Mouse (Mus musculus) olfactory bulb, adult 2 months (tissue): ENCODE data around the gene Egr2. TPM values are rescaled to one million over a fixed set of nuclear protein-coding genes. Genes with fewer than 3 reads are reported as not detected.

Experiments used
- H3K27ac ChIP-seq: fragments of 200-500 bp; 2 replicates; pipeline ENCODE4 v1.5.1; 2012; ENCODE audit warnings: low read depth, low read length; ENCODE audit not compliant: insufficient read depth
- H3K4me1 ChIP-seq: fragments of 200-500 bp; 2 replicates; pipeline ENCODE4 v1.6.1; 2012; ENCODE audit warnings: low read length; ENCODE audit not compliant: control insufficient read depth, insufficient read depth
- H3K4me3 ChIP-seq: fragments of 200-500 bp; 2 replicates; pipeline ENCODE4 v1.5.1; 2012; ENCODE audit warnings: mild to moderate bottlenecking, low read depth, low read length, moderate library complexity; ENCODE audit not compliant: insufficient read depth
- CTCF ChIP-seq: fragments of 200-500 bp; IDR thresholded peaks from 2 replicates; pipeline ENCODE4 v1.5.1; 2012; ENCODE audit warnings: low read depth, mild to moderate bottlenecking, low read length, moderate library complexity; ENCODE audit not compliant: insufficient read depth
- POLR2A ChIP-seq: fragments of 200-500 bp; IDR thresholded peaks from 2 replicates; pipeline ENCODE4 v1.6.1; 2012; ENCODE audit warnings: mild to moderate bottlenecking, low read depth, low read length, moderate library complexity; ENCODE audit not compliant: insufficient read depth
- WGBS: fragments of 180-500 bp; shearing (Covaris S2); methylation state at CpG from one replicate; pipeline ENCODE4 v1.1.7; 2018; 5-methylcytosine and 5-hydroxymethylcytosine counted together
- polyA plus RNA-seq: library from polyadenylated mRNA; stranded (reverse); fragments of >200 nt; gene quantifications from 2 replicates; pipeline ENCODE4 v1.2.4, GENCODE M21; 2012; ENCODE audit warnings: low replicate concordance; ENCODE audit not compliant: missing spikeins, insufficient read depth, insufficient read length

Gene Egr2
- polyA plus RNA-seq, result not detected in 2 replicates

GRCm38 (mm10) chr10:67535256-67535655 lies at the start of gene Egr2:
Egr2 (plus strand) TSS chr10:67535475.
- H3K27ac ChIP-seq, result no peak within 1 kb of the TSS
- peak within 1 kb of the TSS; percentile 74 for H3K4me3 ChIP-seq
- TF ChIP-seq CTCF, result peak; percentile 31; the same call in 1 of the 2 replicates
- no peak for TF ChIP-seq POLR2A
- WGBS, result 2% methylated on average over 37 of the region's 37 CpGs
- H3K4me1 ChIP-seq, result peaks cover 41% of the 10 kb centered on the region

GRCm38 (mm10) chr10:67487496-67487895 lies 47.8 kb upstream of the Egr2 start:
- TF ChIP-seq CTCF, result no peak
- TF ChIP-seq POLR2A, result no peak
- Histone ChIP-seq H3K27ac (no peak overlapping the region), H3K4me3 (no peak overlapping the region), H3K4me1 (peaks cover 2% of the 10 kb centered on the region; the same call in 1 of the 2 replicates)
- 86% methylated on average over 7 of the region's 7 CpGs for WGBS

- Histone ChIP-seq H3K4me3 (no peak overlapping the region), H3K27ac (no peak overlapping the region), H3K4me1 (peaks cover 4% of the 10 kb centered on the region; the same call in 1 of the 2 replicates)
- 91% methylated on average over 6 of the region's 6 CpGs for WGBS
- no peak for TF ChIP-seq POLR2A
- TF ChIP-seq CTCF, result no peak
Measured at GRCm38 (mm10) chr10:67489836-67490235, 45.4 kb upstream of the Egr2 start.

DNA sequence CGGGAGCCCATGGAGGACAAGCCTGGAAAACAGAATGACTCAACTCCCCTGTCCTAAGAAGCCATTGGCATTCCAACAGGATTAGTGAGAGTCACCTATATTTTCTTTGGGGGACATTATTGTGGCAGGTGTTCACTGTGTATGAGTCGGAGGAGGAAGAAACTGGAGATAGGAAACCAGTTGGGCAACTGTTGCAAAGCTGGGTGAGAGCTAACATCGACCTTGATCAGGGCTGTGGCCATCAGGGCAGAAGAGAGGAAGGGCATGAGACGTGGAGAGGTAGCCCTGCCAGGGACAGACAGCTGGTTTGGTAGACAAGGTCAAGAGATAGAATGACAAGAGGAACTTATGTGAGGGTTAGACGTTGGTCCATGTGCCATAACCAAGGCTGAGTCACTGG lies 44.6 kb upstream of the Egr2 start:
- Histone ChIP-seq H3K4me1 (peaks cover 4% of the 10 kb centered on the region; the same call in 1 of the 2 replicates), H3K4me3 (no peak overlapping the region), H3K27ac (no peak overlapping the region)
- TF ChIP-seq POLR2A, result no peak
- TF ChIP-seq CTCF, result no peak
- 90% methylated on average over 5 of the region's 5 CpGs for WGBS

DNA sequence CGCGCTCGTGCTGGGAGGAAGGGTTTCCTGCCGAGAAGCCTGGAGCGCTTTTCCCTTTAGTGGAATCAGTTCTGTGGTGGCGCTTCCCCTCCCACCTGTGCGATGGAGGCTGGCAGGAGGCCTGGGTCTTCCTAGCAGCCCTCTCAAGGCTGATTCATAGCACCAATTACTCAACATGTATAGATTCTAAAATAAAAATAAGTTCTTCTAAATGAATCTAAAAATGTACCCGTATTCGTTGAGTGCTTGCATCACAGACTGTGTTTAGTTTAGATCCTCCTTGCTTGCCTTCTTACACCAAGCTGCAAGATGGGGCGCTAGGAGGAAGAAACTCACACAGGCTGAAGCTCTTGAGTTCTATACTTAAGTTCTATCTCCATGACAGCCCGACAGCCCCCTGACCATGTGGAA lies 43.1 kb upstream of the Egr2 start:
- Histone ChIP-seq H3K27ac (no peak overlapping the region), H3K4me1 (peaks cover 4% of the 10 kb centered on the region; the same call in 1 of the 2 replicates), H3K4me3 (no peak overlapping the region)
- TF ChIP-seq POLR2A, result no peak
- no peak for TF ChIP-seq CTCF
- 46% methylated on average over 11 of the region's 11 CpGs for WGBS

GRCm38 (mm10) chr10:67493556-67493955 lies 41.7 kb upstream of the Egr2 start:
- peaks cover 4% of the 10 kb centered on the region; the same call in 1 of the 2 replicates for H3K4me1 ChIP-seq
- 61% methylated on average over 8 of the region's 8 CpGs for WGBS
- no peak overlapping the region for H3K27ac ChIP-seq
- TF ChIP-seq CTCF, result no peak
- TF ChIP-seq POLR2A, result no peak
- H3K4me3 ChIP-seq, result no peak overlapping the region

DNA sequence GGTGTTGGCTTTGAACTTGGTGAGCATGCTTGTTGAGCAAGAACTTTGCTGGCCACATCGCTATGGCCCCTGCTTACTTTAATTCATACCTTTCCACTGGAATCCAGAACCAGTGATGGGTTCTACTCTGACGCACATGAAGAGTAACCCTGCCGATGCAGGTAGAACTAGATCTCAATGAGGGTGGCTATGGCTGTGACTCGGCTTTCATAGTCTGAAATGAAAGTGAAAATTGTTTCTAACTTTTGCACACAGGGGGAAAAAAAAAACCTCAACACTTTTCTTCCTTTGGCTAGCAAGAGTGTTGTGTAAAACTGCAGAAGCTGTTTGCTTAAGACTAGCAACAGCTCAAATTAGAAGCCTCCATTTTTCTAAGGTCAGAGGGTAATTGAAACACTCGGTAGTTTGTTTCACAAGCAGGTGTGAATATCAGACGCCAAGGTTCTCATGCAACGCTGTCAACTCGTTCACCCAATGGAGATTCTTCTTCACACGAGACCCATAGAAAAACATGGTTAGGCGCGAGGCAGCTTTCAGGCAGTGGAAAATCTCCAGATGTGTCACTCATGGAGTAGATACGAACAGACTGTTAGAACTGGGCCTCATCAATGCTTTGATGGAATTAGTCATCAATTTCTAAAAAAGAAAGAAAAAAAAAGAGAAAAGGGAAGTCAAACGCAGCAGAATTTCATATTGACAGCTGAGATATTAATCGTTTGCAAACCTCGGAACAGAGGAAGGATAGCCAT lies 38.0 kb upstream of the Egr2 start:
- WGBS, result 93% methylated on average over 15 of the region's 15 CpGs
- H3K4me1 ChIP-seq, result peaks cover 4% of the 10 kb centered on the region; the same call in 1 of the 2 replicates
- TF ChIP-seq CTCF, result no peak
- TF ChIP-seq POLR2A, result no peak

GRCm38 (mm10) chr10:67497951-67498350 lies 37.3 kb upstream of the Egr2 start:
- Histone ChIP-seq H3K4me1 (peaks cover 3% of the 10 kb centered on the region; the same call in 1 of the 2 replicates), H3K27ac (no peak overlapping the region), H3K4me3 (no peak overlapping the region)
- WGBS, result 94% methylated on average over 9 of the region's 9 CpGs
- TF ChIP-seq POLR2A (no peak), CTCF (no peak)

More for the DNA sequence above, 38.0 kb upstream of the Egr2 start:
- Histone ChIP-seq H3K4me3 (no peak overlapping the region), H3K27ac (no peak overlapping the region)

DNA sequence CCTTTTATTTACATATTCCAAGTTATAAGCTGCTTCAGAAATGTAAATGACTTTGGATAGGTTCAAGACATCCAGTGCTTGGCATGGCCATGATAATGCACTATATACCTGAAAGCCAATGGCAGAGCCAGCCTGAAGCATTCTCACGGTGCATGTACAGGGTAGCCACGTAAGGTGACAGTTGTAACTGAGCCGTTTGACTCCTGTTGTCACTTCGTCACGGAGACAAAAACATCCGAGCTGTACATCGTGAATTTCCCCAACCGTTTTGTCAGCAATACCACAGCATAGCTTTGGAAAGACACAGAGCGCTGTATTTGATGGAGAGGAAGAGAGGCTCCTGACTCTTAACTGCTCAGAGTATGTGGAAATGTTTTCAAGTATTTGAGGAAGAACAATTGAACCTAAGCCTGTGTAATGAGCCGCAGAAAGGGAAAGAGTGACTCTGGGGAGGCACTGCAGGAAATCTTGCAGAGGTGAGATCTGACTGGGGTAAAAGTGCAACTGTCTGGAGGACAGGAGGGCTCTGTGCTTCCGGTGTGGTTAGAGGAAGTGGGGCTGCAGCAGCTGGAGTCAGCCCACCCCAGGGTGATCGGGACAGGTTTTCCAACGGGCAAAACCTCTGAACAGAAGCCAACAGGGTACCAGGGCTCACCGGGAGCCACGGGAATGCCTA lies 31.8 kb upstream of the Egr2 start:
- TF ChIP-seq CTCF, result no peak
- no peak for TF ChIP-seq POLR2A
- 73% methylated on average over 15 of the region's 15 CpGs for WGBS
- Histone ChIP-seq H3K4me1 (peaks cover 3% of the 10 kb centered on the region; the same call in 1 of the 2 replicates), H3K27ac (no peak overlapping the region), H3K4me3 (no peak overlapping the region)
